Comparison of ENCODE assay signal across 8 mouse cellular contexts in genomic region chr14:8317194-8318097, GRCm38 (mm10). TPM values are rescaled to one million over a fixed set of nuclear protein-coding genes. Genes with fewer than 3 reads are reported as not detected.
DNase-seq lines count a peak whose midpoint lies in the region; ATAC-seq and TF ChIP-seq lines count a peak whose summit lies in the region.

Gene Fam107a (minus strand): TSS chr14:8318023.

- no peak within 1 kb of the TSS for H3K27ac ChIP-seq in heart, embryonic 10.5 days
- H3K27ac ChIP-seq in hindbrain, embryonic 14.5 days, result no peak within 1 kb of the TSS
- no peak within 1 kb of the TSS for H3K27ac ChIP-seq in liver, embryonic 14.5 days

- H3K36me3 ChIP-seq in heart, embryonic 10.5 days, result no peaks in the 10 kb centered on the region
- no peaks in the 10 kb centered on the region for H3K36me3 ChIP-seq in hindbrain, embryonic 14.5 days (replicated peaks; ENCODE audit: control insufficient read depth, insufficient read depth)
- no peaks in the 10 kb centered on the region for H3K36me3 ChIP-seq in liver, embryonic 14.5 days (replicated peaks; ENCODE audit: control insufficient read depth, insufficient read depth, low read depth)

- TF ChIP-seq EP300 in liver, embryonic 14.5 days (IDR thresholded peaks at IDR 0.05; ENCODE audit: low read depth), result no peak

- peaks cover 53% of the 10 kb centered on the region for H3K27me3 ChIP-seq in heart, embryonic 10.5 days (ENCODE audit: insufficient read depth, poor library complexity, severe bottlenecking)
- H3K27me3 ChIP-seq in hindbrain, embryonic 14.5 days (ENCODE audit: control insufficient read depth, insufficient read depth, low read length), result peaks cover 49% of the 10 kb centered on the region
- H3K27me3 ChIP-seq in liver, embryonic 14.5 days (ENCODE audit: control insufficient read depth, insufficient read depth, low read length), result peaks cover 25% of the 10 kb centered on the region

- no peaks in the 10 kb centered on the region for H3K9me3 ChIP-seq in heart, embryonic 10.5 days
- H3K9me3 ChIP-seq in hindbrain, embryonic 14.5 days (ENCODE audit: control insufficient read depth, low read length), result no peaks in the 10 kb centered on the region
- no peaks in the 10 kb centered on the region for H3K9me3 ChIP-seq in liver, embryonic 14.5 days (ENCODE audit: control insufficient read depth, low read length)

- TF ChIP-seq CTCF in brain, embryonic 14.5 days (IDR thresholded peaks at IDR 0.05; ENCODE audit: borderline replicate concordance, extremely low read depth, insufficient read depth, insufficient read length), result no peak
- TF ChIP-seq CTCF in liver, embryonic 14.5 days (IDR thresholded peaks at IDR 0.05; ENCODE audit: low read depth), result no peak

- WGBS in heart, embryonic 10.5 days, result 9% methylated on average over 41 of the region's 41 CpGs
- 11% methylated on average over 41 of the region's 41 CpGs for WGBS in hindbrain, embryonic 14.5 days
- 10% methylated on average over 41 of the region's 41 CpGs for WGBS in liver, embryonic 14.5 days (ENCODE audit: insufficient replicate concordance)

- ATAC-seq in hindbrain, embryonic 14.5 days (ENCODE audit: low FRiP score), result peak; percentile 63
- ATAC-seq in liver, embryonic 14.5 days (ENCODE audit: insufficient read depth), result no peak

- TF ChIP-seq POLR2A in brain, embryonic 14.5 days (IDR thresholded peaks at IDR 0.05; ENCODE audit: borderline replicate concordance, extremely low read depth, insufficient read depth, insufficient read length, poor library complexity, severe bottlenecking), result no peak

- peak within 1 kb of the TSS; percentile 54 for H3K4me2 ChIP-seq in hindbrain, embryonic 14.5 days (replicated peaks)
- H3K4me2 ChIP-seq in liver, embryonic 14.5 days (ENCODE audit: low read depth), result peak within 1 kb of the TSS; percentile 22; the same call in 1 of the 2 replicates

- no peak for DNase-seq in heart, embryonic 10.5 days (ENCODE audit: low spot score)
- DNase-seq in heart, postnatal 25 days (ENCODE audit: low spot score), result no peak
- peak; percentile 26 for DNase-seq in brain, embryonic 14.5 days (ENCODE audit: low read depth)
- DNase-seq in hindbrain, embryonic 14.5 days (ENCODE audit: low spot score), result no peak
- DNase-seq in liver, embryonic 14.5 days (ENCODE audit: low read depth in 3 of 3, low spot score in 3 of 3), result no peak
- DNase-seq in ovary, postnatal 14 days (ENCODE audit: low spot score), result no peak
- no peak for DNase-seq in ovary, postnatal 10 days (ENCODE audit: low spot score)
- DNase-seq in cerebellum, adult 11-12 months, result no peak

- H3K9ac ChIP-seq in hindbrain, embryonic 14.5 days, result peak within 1 kb of the TSS; percentile 31; the same call in 1 of the 2 replicates
- no peak within 1 kb of the TSS for H3K9ac ChIP-seq in liver, embryonic 14.5 days (replicated peaks)

- peak within 1 kb of the TSS; percentile 43 for H3K4me3 ChIP-seq in heart, embryonic 10.5 days
- H3K4me3 ChIP-seq in hindbrain, embryonic 14.5 days (replicated peaks; ENCODE audit: low read length), result peak within 1 kb of the TSS; percentile 29
- no peak within 1 kb of the TSS for H3K4me3 ChIP-seq in liver, embryonic 14.5 days (ENCODE audit: insufficient read depth in 1 of 2, low read depth in 2 of 2, low read length in 2 of 2)

- H3K4me1 ChIP-seq in heart, embryonic 10.5 days, result peaks cover 14% of the 10 kb centered on the region
- H3K4me1 ChIP-seq in hindbrain, embryonic 14.5 days (replicated peaks; ENCODE audit: control insufficient read depth, insufficient read depth, low read length), result peaks cover 16% of the 10 kb centered on the region
- H3K4me1 ChIP-seq in liver, embryonic 14.5 days (replicated peaks; ENCODE audit: control insufficient read depth in 2 of 2, insufficient read depth in 2 of 2, low read length in 1 of 2), result no peaks in the 10 kb centered on the region

- intact Hi-C loops in heart, postnatal 25 days (cut with DNase I), result loop anchor here (10.0 kb wide), 1 partner anchor 223 kb away; the partner anchor contains the start of gene Pxk

RNA-seq across cellular contexts. Expression of gene Fam107a, which starts in this region (rescaled TPM):
- 0.18 and 0.35 TPM in 2 replicates for polyA plus RNA-seq in heart, embryonic 10.5 days (2016; fragmentation: Nextera tagmentation; extraction: Ambion mirVana)
- total RNA-seq in heart, postnatal 25 days (2021), result 10 to 100 TPM in 1 of 2 experiments, 1 to 10 TPM in 1; 4.8 to 10.6 TPM
- 0.57 and 0.72 TPM in 2 replicates for polyA plus RNA-seq in brain, embryonic 14.5 days (2012; rRNA removed)
- 0.16 and 0.47 TPM in 2 replicates for polyA plus RNA-seq in hindbrain, embryonic 14.5 days (2014; fragmentation: Nextera tagmentation; extraction: Ambion mirVana)
- 0.03 and 0.06 TPM in 2 replicates for polyA plus RNA-seq in liver, embryonic 14.5 days (2012; rRNA removed)
- polyA plus RNA-seq in liver, embryonic 14.5 days (2014; fragmentation: Nextera tagmentation; extraction: Ambion mirVana), result not detected in 2 replicates

Comparison
In these comparisons a context has a peak if more than half of its experiments do, and no peak if none do; other contexts are left out.
1. Peak in DNase-seq in brain, embryonic 14.5 days; RNA of the gene not detected or under 1 TPM.
2. Peak in ATAC-seq, H3K4me3 ChIP-seq, H3K9ac ChIP-seq and H3K4me2 ChIP-seq in hindbrain, embryonic 14.5 days; RNA of the gene not detected or under 1 TPM.